Mouse (Mus musculus) erythroid progenitor cell, adult 5-6 weeks (primary cell): Measurements from ENCODE around the gene Fanca. TPM values are rescaled to one million over a fixed set of nuclear protein-coding genes. Genes with fewer than 3 reads are reported as not detected.
"Not testable (repeated sequence)": the region's sequence is repeated elsewhere in the genome, so short reads cannot be mapped to it uniquely, and the experiment has no call there.

ENCODE experiments used
- ATAC-seq: replicated peaks from 2 replicates; pipeline ENCODE4 v1.8.0; 2016; ENCODE audit warnings: moderate number of reproducible peaks, mild to moderate bottlenecking, moderate TSS enrichment, inconsistent platforms; ENCODE audit not compliant: poor library complexity, low FRiP score, severe bottlenecking
- total RNA-seq, 2 experiments: library from RNA; stranded (forward) in 1 of 2; stranded (reverse) in 1 of 2; fragments of 150-400 nt in 1 of 2; fragments of 186-747, 209-891 nt in 1 of 2; gene quantifications; 2 replicates each; pipeline versions ENCODE4 v1.2.3 to v1.2.4; 2015 to 2017; ENCODE audit warnings: low replicate concordance in 2 of 2

Gene Fanca
- total RNA-seq, 2 experiments from 2014 or later: 31.5 to 75.0 TPM

DNA sequence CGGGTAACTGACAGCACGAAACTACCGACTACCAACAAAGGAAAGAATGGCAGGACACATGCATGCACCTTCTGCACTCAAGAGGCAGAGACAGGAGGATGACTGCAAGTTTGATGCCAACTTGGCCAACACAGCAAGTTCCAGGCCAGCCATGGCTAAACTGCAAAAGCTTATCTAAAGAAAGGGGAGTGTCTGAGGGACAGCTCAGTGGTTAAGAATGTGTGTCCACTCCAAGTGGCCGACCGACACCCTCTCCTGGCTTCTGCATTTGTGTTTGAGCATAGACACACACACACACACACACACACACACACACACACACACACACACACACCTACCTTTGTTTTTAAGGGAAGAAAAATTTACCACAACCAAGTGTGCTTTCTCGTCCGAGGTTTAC is 39.9 kb downstream of the Fanca start:
- no peak for ATAC-seq

DNA sequence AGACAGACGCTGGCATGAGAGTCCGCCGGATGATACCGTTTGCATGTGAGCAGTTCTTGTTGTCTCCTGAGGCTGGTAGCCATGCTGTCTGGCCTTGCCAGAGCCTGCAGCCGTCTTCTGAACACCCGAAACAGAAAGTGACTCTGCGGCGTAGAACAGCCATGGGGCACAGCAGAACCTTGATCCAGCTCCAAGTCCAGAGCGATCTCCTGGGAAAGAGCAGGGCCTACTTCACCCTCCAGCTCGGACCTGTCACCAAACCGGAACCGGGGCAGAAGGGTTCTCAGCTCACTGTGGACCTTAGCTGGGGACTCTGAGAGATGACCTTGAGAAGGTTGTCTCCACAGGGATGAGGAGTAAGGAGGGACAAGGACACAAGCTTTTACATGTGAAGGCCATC is 43.3 kb downstream of the Fanca start:
- no peak for ATAC-seq

DNA sequence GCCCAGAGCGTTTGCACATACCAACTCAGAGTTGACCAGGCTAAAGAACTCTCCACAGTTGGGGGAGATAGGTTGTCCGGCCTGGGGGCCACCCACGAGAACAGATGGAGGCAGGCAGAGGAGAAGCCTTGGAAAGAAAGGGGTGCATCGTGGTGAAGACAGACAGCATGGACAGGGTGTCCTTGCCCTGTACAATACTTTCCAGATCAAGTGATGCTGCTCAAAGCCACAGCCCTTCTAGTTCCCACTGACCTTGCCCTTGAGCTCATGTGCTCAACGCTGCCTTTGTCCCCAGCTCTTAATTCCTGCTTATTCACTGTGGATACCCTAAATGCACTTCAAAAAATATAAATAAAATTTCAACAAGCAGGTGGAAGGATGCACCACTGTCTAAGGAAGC is 43.9 kb downstream of the Fanca start:
- no peak for ATAC-seq

DNA sequence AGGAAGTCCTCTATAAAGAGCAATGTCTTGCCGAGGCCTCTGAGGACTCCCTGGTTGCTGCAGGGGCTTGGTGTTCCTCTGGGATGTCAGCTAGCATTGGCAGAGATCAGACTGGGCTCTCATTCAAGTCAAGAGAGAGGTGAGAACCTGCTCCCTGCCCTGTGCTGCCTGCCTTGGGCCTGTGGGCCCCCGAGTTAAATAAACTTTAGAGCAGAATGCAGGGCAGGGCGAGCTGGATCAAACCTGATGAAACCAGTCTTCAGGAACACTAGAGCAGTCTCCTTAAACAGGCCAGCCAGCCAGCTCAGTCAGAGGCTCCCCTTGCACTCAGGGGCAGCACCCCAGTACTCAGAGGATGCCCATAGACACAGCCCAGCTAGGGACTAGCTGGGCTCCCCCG is 46.5 kb downstream of the Fanca start:
- no peak for ATAC-seq

DNA sequence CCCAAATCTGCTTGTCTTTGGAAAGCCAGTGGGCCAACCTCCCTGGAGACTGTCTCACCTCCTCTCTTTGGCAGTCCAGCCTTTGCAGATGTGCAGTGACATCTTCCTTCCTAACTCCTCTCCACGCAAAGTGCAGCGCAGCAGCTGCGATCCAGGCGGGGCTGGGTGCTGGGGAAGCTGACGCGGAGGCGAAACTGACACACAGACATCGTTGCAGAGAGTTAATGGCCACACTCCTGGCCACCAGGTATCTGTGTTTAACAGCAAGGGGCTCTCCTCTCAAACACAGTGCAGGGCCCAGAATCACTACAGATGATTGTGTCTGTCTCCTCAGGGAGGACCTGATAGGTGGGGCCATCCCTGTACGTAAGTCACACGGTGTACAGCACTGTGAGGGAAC is 47.2 kb downstream of the Fanca start:
- no peak for ATAC-seq

DNA sequence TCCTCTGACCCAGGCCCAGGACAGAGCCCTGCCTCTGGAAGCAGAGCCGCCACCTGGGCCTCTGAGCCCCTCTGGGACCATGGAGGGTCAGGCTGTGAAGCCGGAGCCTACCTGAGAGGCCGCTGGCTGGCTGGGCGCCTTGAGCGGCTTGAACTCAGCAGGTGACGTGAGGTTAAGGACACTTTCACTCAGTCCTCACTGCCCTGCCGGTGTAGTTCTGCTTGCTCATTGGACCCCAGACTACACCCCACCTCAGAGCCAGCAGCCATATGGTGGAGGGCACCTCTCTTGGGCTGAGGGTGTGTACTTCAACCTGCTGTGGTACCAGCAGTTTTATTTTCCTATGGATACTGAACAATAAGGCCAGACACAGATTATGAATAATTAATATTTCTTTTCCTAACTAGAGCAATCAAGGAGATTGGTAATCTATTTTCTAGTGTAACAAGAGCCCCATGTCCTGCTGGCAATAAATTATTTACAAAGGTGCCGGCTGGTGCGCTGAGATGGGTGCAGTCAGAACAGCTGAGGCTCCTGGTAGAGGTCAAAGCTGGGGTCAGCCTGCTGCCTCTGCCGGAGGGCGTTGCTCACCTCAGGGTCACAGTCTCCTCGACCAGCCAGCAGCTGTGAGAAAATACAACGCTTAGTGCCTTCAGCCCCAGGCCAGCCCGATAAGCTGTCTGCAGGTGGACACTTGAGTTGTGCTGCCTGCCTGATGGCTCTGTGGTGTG is 50.3 kb downstream of the Fanca start:
- ATAC-seq: no peak

DNA sequence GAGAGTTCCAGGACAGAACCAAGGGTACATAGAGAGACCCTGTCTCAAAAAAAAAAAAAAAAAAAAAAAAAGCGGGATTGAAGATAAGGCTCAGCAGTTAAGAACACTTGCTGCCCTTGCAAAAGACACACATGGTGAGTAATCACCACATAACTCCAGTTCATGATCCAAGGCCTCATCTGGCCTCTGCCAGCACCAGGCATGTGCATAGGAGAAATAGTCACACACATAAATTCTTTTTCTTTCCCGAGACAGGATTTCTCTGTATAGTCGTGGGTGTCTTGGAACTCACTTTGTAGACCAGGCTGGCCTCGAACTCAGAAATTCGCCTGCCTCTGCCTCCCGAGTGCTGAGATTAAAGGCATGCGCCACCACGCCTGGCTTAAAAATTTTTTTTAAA is 60.8 kb downstream of the Fanca start:
- not testable (repeated sequence) for ATAC-seq

DNA sequence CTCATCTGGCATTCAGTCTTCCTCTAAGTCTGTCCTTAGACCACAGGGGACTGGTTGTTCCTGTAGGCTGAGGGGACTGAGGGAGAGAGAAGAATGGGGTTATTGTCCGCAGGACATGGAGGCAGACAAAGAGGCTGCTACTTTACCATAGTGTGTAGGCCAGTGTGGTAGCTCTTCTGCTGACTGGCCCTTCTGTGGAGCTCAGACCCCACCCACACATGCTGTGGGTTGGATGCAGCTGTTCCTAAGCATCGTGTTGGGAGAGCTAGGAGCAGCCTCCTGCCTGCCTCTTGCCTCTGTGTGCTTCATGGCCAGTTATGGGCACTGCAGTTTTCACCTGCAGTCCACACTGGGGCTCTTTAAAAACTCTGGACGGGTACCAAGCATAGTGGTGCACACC is 61.3 kb downstream of the Fanca start:
- no peak for ATAC-seq

DNA sequence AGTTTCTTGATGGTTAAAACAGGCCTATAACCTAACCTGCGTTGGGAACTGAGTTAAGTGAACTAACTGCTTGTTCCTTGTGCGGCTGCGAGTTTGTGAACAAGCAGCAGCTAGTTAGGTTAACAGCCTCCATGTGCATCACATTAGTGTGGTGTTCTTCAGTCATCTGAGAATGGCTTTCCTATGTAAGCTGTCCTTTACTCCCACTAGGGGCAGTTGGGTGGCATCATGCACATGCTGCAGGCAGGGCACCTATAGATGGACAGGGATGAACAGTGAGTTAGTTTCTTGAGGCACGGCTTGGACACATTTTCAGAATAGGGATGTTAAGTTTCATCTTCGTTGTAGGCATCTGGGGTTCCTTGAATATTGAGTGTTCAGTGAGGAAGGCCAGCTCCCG is 63.2 kb downstream of the Fanca start:
- ATAC-seq: no peak

DNA sequence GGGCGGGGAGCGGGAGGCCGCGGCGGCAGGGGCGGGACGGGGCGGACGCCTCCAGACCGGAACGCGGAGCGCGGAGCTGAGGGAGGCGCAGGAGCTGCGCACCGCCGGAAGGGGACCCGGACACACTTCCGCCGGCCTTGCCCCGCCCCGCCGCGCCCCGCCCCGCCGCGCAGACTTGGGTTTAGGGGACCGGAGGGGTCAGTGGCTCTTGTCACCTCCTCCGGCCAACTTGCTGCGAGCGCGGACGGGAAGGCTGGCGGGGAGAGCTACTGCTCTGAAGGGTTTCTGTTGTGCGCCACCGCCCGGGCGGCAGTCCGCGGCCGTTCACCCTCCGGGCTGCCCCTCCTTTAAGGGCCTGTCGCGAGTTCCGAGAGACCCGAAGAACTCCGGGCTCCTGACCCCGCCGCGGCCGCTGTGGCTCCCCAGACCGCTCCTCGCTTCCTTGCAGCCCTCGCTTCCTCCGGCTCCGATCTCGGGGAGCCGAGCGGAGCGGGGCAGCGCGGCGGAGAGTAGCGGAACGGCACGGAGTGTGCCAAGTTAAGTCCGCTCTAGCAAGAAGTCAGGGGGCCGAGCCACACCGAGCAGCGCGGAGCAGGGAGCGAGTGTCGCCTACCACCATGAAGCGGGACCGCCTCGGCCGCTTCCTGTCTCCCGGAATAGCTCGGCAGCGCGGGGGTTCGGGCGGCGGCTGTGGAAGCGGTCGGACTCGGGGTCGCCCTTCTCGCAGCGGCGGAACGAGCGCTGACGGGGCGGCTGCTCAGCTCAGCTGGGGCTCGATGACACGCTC is 64.1 kb downstream of the Fanca start, which contains the start of the genes Zfp276 and Vps9d1:
Gene Zfp276, plus strand, starts transcription at position 97 of the 787 bp plus-strand sequence.
Gene Vps9d1, minus strand, starts transcription at position 250 of the 787 bp plus-strand sequence.
- ATAC-seq: peak; percentile 89

DNA sequence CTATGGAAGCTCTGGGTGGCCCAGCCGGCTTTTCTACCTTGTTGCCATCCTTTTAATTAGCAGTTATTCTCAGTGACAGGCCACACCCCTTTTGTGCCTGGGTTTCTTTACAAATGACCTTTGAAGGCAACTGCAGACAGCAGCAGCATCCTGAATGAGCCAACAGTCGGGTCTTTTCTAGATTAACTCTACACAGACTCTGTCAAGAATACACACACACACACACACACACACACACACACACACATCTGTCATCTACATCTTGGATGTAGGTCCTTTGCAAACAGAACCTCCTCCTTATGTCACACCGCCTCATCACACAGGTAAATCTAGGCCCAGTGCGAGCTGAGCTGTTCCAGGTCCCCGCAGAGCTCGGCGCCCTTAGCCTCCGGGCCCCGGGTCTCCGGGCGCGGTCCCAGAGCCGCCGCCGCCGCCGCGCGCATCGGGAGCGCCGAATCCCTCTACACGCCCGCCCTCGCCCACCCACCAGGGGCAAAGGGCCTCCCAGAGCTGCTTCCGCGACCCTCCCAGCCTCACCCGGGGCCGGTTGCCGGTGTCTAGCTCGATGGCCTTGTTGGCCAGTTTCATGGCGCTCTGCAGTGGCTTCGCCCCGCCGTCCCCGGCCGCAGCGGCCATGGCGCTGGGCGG is 64.8 kb downstream of the Fanca start:
- ATAC-seq: no peak

DNA sequence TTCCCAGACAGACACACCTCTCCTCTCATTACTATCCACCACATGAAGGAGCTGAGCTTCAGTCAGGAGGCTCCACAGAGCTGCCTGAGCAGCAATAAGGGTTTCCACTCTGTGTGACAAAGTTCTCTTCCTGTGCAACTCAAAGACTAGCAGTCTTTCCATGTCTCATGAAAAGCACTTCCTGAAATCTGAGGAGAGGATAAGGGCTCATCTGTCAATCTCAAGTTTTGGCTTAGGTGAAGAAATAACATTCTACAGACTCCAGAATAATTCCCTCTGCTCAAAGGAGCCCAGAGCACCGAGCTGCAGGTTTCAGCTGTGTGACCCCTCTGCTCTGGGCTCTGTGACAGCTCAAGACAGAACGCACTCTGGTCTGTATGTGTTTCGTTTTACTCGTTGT is 65.5 kb downstream of the Fanca start:
- ATAC-seq: no peak

DNA sequence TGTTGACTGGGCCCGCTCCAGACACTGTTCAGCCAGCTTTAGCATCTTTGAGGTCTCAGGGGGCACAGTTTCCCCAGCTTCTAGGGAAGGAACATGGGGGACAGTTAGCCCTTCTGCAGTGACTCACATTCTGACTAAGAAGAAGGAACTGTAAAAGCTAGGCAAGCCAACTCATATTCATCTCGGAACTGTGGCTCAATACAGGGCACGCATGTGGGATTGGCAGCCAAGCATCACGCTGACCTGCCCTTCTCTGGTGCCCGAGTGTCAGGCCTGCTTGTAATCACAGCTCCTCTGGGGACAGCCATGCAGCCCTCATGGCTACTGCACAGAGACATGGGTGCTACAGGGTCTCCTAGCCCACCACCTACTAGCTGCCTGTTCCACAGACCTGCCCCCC is 67.4 kb downstream of the Fanca start:
- no peak for ATAC-seq

DNA sequence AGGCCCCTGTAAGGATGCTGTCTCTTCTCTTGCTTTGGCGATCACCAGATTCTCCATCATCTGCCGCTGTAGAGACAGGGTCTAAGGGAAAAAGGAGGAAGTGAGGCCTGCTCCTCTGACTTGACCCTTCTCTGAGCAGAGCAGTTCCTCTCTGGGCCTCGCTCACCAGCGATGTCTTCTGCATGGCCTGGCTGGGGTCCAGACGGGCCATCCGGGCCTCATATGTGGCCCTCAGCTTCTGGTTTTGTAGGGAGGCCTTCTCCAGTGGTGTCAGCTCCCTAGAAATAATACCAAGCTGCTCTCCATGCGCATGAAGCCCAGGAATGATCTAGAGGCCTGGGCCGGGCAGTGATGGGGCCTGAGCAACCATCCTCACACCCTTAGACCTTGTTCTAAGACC is 69.8 kb downstream of the Fanca start:
- no peak for ATAC-seq

DNA sequence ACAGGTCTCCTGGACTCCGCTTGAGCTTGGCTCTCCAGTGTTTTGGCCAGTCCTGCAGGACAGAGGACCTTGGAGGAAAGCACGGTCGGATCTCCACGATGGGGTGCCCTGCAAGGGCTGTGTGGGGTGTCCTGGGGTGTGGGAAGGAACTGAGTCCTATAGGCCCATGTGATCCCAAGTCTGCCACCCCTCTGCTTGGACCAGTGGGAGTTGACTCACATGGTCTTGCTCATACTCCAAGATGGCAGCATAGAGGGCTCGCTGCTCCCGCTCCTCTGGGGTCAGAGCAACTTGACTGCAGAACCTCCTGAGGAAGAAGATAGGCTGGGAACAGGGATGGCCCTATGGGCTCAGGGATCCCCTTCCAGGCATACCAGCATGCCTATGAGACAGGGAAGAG is 70.6 kb downstream of the Fanca start:
- ATAC-seq: no peak

DNA sequence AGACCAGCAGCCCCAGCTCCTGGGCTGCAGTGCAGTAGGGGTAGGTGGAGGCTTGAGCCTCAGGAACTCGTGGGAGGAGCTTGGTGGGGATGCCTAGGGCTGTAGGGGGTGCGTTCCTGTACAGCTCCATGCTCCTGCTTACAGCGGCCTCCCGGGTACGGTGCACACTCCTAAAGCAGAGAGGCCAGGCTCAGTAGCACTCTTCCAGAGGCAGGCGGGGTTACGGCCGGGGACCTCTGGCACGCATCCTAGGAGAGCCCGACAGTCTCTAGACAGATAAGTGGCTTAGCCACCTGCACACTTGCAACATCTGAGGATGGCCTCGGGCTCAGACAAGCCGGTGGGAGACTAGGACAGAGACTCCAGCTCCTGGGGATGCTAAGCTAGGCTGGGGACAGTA is 72.8 kb downstream of the Fanca start:
- no peak for ATAC-seq

DNA sequence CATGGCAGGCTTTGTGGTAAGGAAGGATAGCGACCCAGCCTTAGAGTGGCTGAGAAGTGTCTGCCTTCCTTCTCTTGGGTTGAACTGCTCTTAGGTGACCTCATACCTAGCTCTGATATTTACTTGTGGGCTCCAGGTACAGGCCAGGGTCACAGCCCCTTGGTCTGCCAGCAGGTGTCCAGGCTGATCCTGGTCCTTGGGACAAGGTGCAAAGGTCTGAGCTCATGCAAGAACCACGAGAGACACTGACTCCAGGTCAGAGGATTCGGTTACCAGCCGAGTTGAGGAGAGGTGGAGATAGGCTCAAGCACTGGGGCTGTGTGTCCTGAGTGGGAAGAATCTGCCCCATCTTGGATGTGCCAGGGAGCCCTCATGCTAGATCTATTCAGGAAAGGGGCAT is 74.0 kb downstream of the Fanca start:
- ATAC-seq: no peak

DNA sequence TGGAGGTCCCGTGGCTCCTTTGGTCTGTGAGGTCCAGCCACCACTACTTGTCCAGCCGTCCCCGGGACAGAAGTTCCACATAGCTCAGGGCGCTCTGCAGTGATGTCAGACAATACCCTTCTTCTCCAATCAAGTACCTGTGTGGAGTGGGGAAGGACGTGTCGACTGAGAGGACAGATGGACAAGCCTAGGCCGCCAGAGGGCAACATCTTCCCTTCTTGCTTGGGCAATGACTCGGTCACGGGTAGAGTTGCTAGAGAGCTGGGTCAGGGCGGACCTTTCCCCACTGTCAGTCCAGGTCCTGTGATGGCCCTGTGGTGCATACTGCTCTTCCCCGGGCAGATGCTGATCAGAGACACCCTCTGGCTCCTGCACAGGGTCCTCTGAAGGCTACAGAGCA is 75.3 kb downstream of the Fanca start:
- ATAC-seq: no peak

DNA sequence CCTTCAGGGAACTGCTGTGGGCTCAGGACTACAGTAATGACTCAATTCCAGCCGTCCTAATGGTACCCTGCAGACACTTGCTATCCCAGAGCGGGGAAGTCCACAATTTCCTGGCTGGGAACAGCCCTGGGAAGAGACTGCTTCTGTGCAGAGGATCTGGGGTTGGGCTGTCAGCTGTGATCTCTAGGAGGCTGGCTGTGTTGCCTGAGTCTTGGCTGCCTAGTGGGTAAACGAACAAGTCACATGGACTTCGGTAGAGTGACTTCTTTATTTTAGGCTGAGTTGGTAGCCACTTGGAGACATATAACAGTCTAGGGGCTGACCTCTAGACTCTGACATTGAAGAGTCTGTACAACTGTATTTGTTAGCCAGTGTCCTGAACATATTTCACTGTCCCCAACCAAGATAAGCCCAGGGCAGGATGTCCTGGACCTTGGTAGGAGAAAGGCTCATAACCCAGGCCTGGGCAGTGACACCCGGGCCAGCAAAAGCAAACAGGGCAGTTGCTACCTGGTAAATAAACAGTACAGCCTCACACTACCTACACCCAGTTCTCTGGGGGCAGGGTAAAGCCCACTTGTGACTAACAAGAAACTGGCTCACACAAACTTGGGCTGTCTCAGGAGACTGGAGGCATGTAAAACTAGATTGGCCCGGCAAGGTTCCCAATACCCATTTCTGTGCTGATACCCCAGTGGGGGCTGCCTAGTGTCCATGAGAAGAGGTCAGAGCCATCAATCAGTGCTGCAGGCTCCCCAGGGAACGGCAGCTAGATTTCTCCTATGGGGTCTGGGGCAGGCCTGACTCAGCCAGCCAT is 76.1 kb downstream of the Fanca start:
- ATAC-seq: no peak

DNA sequence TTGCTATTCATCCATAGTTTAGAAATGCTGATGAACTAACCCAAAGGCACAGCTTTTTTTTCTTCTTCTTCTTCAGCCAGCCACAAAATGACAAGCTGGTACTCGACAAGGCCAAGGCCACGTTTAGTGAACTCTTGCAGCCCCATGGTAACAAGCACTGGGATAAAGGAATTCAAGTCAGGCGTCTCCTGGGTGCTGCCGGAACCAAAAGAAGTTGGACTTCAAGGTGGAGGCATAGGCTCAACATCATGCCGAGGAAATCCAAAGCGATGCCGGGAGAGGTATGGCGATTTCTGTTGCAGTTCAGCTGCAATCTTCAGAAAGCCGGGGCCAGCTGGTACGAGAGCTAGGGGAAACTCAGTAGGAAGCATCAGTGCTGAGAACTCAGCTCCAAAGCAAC is 79.0 kb downstream of the Fanca start:
- ATAC-seq: no peak
